Mouse (Mus musculus) inflammation-experienced regulatory T-cells (primary cell): ENCODE measurements around the gene Ddit4. TPM values are rescaled to one million over a fixed set of nuclear protein-coding genes. Genes with fewer than 3 reads are reported as not detected.

Source experiments
- polyA plus RNA-seq, 2 experiments: library from polyadenylated mRNA; unstranded; fragments of 100-300 nt; shearing (Covaris generic); gene quantifications; one replicate each; pipeline ENCODE4 v1.2.1; 2017

Gene Ddit4
- 10 to 100 TPM; 70.3 to 78.7 TPM for polyA plus RNA-seq

DNA sequence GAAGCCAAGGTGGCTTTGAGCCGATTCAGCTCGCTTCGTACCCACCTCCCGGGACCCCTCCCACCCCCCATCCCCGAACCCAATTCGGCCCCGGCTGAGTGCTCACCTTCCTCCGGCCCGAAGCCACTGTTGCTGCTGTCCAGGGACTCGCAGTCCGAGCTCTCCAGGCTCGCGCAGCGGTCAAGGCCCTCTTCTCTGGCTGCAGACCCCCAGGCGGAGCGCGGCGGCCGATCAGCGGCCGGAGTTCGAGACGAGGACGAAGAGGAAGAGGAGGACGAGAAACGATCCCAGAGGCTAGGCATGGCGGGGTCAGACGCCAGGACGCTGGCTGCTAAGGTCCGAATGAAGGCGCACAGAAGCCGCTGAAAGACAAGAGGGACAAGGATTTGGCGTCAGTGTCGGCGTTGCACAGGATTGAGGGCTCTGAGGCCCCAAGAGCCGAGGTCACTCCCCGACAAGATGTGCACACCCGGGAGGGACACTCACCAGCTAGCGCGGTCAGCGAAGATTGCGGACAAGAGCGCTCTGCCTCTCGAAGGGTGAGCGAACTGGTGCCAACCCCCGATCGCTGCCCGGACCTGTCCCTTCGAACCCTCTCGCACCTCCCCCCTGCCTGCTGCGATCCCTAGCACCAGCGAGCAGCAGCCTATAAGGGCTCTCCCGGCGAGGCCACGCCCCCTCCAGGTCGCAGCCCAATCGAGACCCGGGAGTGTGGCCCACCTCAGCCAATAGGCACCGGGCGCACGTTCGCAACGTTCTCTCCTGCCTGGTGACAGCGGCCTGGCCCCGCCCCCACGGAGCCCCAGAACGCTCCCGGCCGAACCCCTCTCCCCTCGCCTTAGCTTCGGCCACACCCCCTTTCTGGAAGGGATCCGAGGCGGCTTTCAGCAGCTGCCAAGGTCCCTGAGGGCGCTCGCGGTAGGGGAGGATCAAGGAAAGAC, at the start of gene Ddit4:
Gene Ddit4, minus strand, starts transcription at position 624 of the 941 bp plus-strand sequence.

Other genes starting within 250 kb of the Ddit4 start
- 10 to 100 TPM; 43.8 to 53.3 TPM for gene Micu1, start 249.4 kb downstream of the Ddit4 start, polyA plus RNA-seq
- gene Dnajb12, start 72.3 kb downstream of the Ddit4 start, polyA plus RNA-seq = 10 to 100 TPM; 15.8 to 17.5 TPM
- gene Ascc1, start 51.0 kb upstream of the Ddit4 start, polyA plus RNA-seq = 10 to 100 TPM; 39.7 to 48.5 TPM
- gene Anapc16, start 51.3 kb upstream of the Ddit4 start, polyA plus RNA-seq = 100 to 1,000 TPM in 1 of 2 experiments, 10 to 100 TPM in 1; 96.6 to 133 TPM
- gene Spock2, start 154.4 kb upstream of the Ddit4 start, polyA plus RNA-seq = 1 to 10 TPM; 3.1 to 7.3 TPM